Mouse (Mus musculus) stomach, embryonic 14.5 days (tissue): ENCODE measurements at regions not wholly inside any gene's neighbourhood (a gene's known extent, or its start where the extent isn't known, plus 50 kb on each side); places are given as distances from the start of the nearest gene placed in this dataset.

ENCODE experiments used
- ATAC-seq: fragments of 200-750 bp; cut with Nextera tagmentation; 2 replicates; pipeline ENCODE4 v1.8.0; 2017; ENCODE audit warnings: low read depth, moderate TSS enrichment; ENCODE audit not compliant: insufficient number of reproducible peaks, insufficient read depth, low FRiP score
- H3K27ac ChIP-seq: fragments of 300-500 bp; sonication (generic); 2 replicates; pipeline ENCODE4 v1.5.1; 2014; ENCODE audit warnings: mild to moderate bottlenecking, low read length, moderate library complexity, mixed read lengths
- H3K27me3 ChIP-seq: fragments of 300-500 bp; sonication (generic); 2 replicates; pipeline ENCODE4 v1.6.1; 2014; ENCODE audit warnings: low read length, control low read depth, mixed read lengths; ENCODE audit not compliant: control insufficient read depth, insufficient read depth
- H3K36me3 ChIP-seq: fragments of 300-500 bp; sonication (generic); 2 replicates; pipeline ENCODE4 v1.6.1; 2014; ENCODE audit warnings: mild to moderate bottlenecking, control low read depth, low read length, moderate library complexity, mixed read lengths; ENCODE audit not compliant: control insufficient read depth, insufficient read depth
- H3K4me1 ChIP-seq: fragments of 300-500 bp; sonication (generic); 2 replicates; pipeline ENCODE4 v1.6.1; 2014; ENCODE audit warnings: low read length, control low read depth, mixed read lengths; ENCODE audit not compliant: control insufficient read depth, insufficient read depth
- H3K4me2 ChIP-seq: fragments of 300-500 bp; sonication (generic); replicated peaks from 2 replicates; pipeline ENCODE4 v1.6.1; 2014; ENCODE audit warnings: low read depth, low read length, control low read depth
- H3K4me3 ChIP-seq: fragments of 300-500 bp; sonication (generic); 2 replicates; pipeline ENCODE4 v1.5.1; 2014; ENCODE audit warnings: low read depth, low read length, control low read depth
- H3K9ac ChIP-seq: fragments of 300-500 bp; sonication (generic); replicated peaks from 2 replicates; pipeline ENCODE4 v1.6.1; 2014; ENCODE audit warnings: low read depth, mild to moderate bottlenecking, control low read depth, low read length, moderate library complexity, mixed read lengths
- H3K9me3 ChIP-seq: fragments of 300-500 bp; sonication (generic); 2 replicates; pipeline ENCODE4 v1.6.1; 2016; ENCODE audit warnings: low read depth, low read length, control low read depth; ENCODE audit not compliant: control insufficient read depth
- WGBS: fragments of 180-500 bp; shearing (Covaris S2); extraction: QIAGEN DNeasy Blood & Tissue Kit; methylation state at CpG from one replicate; pipeline ENCODE4 v1.1.7; 2014; 5-methylcytosine and 5-hydroxymethylcytosine counted together

DNA sequence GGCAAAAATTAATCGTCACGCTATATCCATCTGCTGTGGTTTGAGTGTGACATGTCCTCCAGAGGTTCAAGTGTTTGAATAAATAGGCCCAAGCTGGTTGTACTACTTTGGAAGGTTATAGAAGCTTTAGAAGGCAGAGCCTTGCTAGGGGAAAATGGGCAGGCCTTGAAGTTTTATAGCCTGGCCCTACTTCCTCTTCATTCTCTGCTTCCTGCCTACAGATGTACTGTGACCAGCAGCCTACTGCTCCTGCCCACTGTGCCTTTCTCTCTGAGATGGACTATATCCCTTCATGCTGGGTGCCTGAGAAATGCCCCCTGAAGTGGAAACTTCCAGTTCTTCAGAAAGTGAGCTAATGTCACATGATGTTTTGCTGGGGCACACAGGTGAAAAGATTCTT lies 133.3 kb upstream of the Nrp1 start:
- Histone ChIP-seq H3K27me3 (no peaks in the 10 kb centered on the region), H3K9me3 (no peaks in the 10 kb centered on the region), H3K9ac (no peak overlapping the region), H3K36me3 (no peaks in the 10 kb centered on the region), H3K27ac (no peak overlapping the region), H3K4me3 (no peak overlapping the region), H3K4me2 (no peak overlapping the region), H3K4me1 (peaks cover 6% of the 10 kb centered on the region; the same call in 1 of the 2 replicates)
- ATAC-seq: no peak
- WGBS: 91% methylated on average over 2 of the region's 2 CpGs

DNA sequence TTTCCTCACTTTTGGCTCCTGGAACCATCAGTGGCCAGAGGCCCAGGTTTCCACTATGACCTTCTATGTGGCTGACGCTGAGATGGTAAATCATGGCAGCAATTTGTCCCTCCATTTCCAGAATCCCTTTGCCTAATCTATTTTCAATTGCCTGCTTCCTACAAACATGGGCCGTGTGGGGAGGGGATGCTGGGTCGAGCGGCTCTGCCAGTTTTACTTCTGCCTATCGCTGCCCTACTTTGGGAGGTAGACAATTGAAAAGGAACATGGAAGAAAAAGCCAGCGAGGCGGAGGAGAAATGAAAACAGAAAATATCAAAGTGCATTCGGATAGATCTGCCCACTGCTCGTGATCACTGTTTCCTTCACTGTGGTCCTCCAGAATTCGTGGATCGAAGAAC lies 123.3 kb upstream of the Nrp1 start:
- Histone ChIP-seq H3K4me1 (peaks cover 6% of the 10 kb centered on the region; the same call in 1 of the 2 replicates), H3K27ac (no peak overlapping the region), H3K9me3 (no peaks in the 10 kb centered on the region), H3K27me3 (no peaks in the 10 kb centered on the region), H3K9ac (no peak overlapping the region), H3K4me2 (no peak overlapping the region), H3K36me3 (no peaks in the 10 kb centered on the region), H3K4me3 (no peak overlapping the region)
- WGBS: 70% methylated on average over 11 of the region's 11 CpGs
- no peak for ATAC-seq

DNA sequence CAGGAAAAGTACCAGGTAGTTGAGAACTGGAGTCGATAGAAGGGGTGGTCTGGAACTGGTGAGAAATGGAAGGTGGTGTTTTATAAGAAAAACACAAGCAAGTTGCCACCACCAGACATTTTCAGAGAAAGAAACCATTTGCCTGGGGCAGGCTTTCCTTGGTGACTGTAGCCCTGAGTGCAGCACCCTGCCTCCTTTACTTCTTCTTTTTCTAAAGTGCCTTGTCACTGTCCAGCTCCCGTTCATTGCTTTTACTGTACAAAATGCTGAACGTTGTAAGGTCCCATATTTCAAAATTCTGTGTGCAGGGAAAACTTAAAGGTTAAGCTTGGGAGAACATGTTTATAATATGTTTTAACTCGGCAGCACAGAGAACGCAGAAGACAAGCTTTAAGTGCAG lies 122.9 kb upstream of the Nrp1 start:
- no peaks in the 10 kb centered on the region for H3K9me3 ChIP-seq
- H3K27ac ChIP-seq: no peak overlapping the region
- no peaks in the 10 kb centered on the region for H3K27me3 ChIP-seq
- whole genome bisulfite sequencing: 36% methylated on average over 5 of the region's 5 CpGs
- H3K4me2 ChIP-seq: no peak overlapping the region
- H3K4me3 ChIP-seq: no peak overlapping the region
- peaks cover 6% of the 10 kb centered on the region; the same call in 1 of the 2 replicates for H3K4me1 ChIP-seq
- no peak overlapping the region for H3K9ac ChIP-seq
- no peak for ATAC-seq
- no peaks in the 10 kb centered on the region for H3K36me3 ChIP-seq

DNA sequence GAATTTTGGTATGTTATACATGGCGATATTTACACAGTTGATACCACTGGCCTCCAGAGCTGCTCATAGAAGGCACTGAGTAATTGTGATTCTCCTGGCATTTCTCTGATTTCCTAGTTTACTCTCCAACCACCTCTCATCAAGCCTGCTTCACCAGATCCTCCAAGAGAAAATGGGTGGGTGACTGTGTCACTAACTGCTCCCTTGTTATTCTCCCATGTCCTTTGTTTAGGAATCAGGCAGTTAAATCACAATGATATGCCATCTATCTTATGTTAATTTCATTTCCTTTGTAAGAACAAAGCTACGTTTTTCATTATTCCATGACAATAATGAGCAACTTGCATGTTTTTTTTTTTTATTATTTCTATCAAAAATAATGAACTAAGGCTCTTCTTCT lies 122.3 kb upstream of the Nrp1 start:
- WGBS: 79% methylated on average over 2 of the region's 2 CpGs
- Histone ChIP-seq H3K36me3 (no peaks in the 10 kb centered on the region), H3K27me3 (no peaks in the 10 kb centered on the region), H3K4me3 (no peak overlapping the region), H3K9me3 (no peaks in the 10 kb centered on the region), H3K27ac (no peak overlapping the region), H3K9ac (no peak overlapping the region), H3K4me2 (no peak overlapping the region), H3K4me1 (peaks cover 6% of the 10 kb centered on the region; the same call in 1 of the 2 replicates)
- ATAC-seq: no peak

DNA sequence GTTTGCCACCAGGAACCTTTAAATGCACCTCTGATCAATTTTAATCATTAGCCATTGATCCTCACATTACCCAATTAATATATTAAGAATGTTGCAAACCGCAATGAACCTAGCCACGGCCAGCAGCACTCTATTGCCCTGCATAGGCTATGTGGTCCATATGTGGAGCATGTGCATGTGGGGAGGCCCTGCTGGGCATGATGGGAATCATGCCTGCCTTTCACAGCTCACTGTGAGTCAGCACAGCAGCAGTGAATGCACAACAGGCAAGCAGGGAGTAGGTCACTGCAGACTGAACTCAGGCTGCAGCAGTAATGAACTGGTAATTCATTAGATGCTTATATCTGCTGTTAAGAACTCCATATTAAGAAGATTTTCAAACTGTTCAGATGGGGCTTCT lies 119.5 kb upstream of the Nrp1 start:
- Histone ChIP-seq H3K4me2 (no peak overlapping the region), H3K4me3 (no peak overlapping the region), H3K27me3 (no peaks in the 10 kb centered on the region), H3K27ac (no peak overlapping the region), H3K9ac (no peak overlapping the region), H3K36me3 (no peaks in the 10 kb centered on the region), H3K4me1 (peaks cover 4% of the 10 kb centered on the region; the same call in 1 of the 2 replicates), H3K9me3 (no peaks in the 10 kb centered on the region)
- 96% methylated on average over 2 of the region's 2 CpGs for WGBS
- no peak for ATAC-seq

DNA sequence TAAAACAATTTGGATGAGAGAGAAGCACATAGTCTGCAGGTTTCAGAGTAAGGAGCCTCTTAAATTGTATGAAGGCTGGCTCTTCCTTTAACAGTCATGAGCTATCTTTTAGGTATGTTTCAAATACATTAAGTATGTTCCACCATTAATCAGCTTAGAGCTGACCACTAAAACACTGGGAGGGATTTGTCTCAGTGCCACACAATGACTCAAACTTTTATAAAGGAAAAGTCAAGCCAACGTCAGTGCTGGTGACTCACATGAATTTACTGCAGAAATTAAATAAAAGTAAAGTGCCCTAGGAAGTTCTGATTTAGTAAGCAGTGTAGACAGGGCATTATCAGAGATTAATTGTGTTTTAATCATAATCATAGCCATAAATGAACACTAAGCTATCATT lies 118.6 kb upstream of the Nrp1 start:
- Histone ChIP-seq H3K4me1 (peaks cover 4% of the 10 kb centered on the region; the same call in 1 of the 2 replicates), H3K27me3 (no peaks in the 10 kb centered on the region), H3K4me3 (no peak overlapping the region), H3K4me2 (no peak overlapping the region), H3K27ac (no peak overlapping the region), H3K9ac (no peak overlapping the region), H3K36me3 (no peaks in the 10 kb centered on the region), H3K9me3 (no peaks in the 10 kb centered on the region)
- ATAC-seq: no peak
- 30% methylated on average over 1 of the region's 1 CpGs for WGBS

DNA sequence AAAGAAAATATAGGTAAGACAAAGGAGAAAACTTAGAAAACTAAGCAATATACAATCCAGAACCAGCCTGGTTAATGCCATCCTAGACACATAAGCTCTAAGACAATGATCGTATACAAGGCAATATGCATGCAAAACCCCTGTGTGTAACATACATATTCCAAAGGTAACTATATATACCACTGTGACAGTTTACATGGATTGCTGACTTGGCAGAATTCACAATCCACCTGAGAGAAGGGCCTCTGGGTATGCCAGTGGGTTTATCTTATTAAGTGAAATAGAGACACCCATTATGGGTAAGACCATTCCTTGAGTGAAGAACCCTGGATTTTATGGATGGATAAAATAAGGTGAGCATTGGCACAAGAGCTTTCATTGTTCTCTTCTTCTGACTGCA lies 117.2 kb upstream of the Nrp1 start:
- ATAC-seq: no peak
- 98% methylated on average over 1 of the region's 1 CpGs for WGBS
- no peak overlapping the region for H3K4me3 ChIP-seq

DNA sequence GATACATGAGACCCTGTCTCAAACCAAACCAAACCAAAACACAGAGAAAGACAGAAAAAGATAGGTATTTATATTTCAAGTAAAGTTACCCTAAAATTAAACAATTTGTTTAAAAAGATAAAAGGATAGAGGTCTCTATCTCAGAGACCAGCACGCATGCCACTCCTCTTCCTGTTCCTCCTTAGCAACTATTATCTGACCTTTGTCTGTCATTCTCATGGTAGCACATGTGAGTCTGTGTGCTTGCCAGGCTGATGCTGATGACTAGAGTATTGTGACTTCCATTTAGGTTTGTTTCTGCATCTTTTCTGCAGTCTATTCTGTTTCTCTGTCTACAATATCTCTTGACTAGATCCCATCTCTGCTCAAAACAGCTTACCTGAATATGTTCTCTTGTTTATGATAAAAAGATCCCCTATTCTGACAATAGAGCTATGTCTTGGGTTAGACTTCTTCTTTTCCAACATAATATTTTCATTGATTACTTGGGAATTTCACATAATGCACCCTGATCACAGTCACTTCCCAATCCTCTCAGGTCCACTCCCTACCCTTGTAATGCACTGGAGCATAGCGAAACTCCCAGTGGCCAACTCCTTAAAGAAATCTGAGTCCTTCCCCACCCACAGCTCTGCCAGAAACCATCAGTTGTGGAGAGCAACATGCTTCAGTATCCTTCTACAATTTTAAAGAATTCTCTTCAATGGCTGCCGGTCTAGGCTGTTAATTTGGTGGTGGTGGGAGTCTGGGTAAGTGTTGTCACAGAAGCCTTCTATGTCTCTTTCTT lies 115.7 kb upstream of the Nrp1 start:
- H3K4me1 ChIP-seq: no peaks in the 10 kb centered on the region
- no peak for ATAC-seq
- no peak overlapping the region for H3K27ac ChIP-seq
- H3K9ac ChIP-seq: no peak overlapping the region
- WGBS: 90% methylated on average over 3 of the region's 3 CpGs
- no peak overlapping the region for H3K4me3 ChIP-seq
- H3K27me3 ChIP-seq: no peaks in the 10 kb centered on the region
- no peaks in the 10 kb centered on the region for H3K9me3 ChIP-seq
- H3K36me3 ChIP-seq: no peaks in the 10 kb centered on the region
- no peak overlapping the region for H3K4me2 ChIP-seq

More for the DNA sequence above, 117.2 kb upstream of the Nrp1 start:
- H3K4me2 ChIP-seq: no peak overlapping the region
- H3K27ac ChIP-seq: no peak overlapping the region
- H3K9ac ChIP-seq: no peak overlapping the region
- H3K9me3 ChIP-seq: no peaks in the 10 kb centered on the region
- H3K4me1 ChIP-seq: no peaks in the 10 kb centered on the region
- no peaks in the 10 kb centered on the region for H3K27me3 ChIP-seq
- H3K36me3 ChIP-seq: no peaks in the 10 kb centered on the region

DNA sequence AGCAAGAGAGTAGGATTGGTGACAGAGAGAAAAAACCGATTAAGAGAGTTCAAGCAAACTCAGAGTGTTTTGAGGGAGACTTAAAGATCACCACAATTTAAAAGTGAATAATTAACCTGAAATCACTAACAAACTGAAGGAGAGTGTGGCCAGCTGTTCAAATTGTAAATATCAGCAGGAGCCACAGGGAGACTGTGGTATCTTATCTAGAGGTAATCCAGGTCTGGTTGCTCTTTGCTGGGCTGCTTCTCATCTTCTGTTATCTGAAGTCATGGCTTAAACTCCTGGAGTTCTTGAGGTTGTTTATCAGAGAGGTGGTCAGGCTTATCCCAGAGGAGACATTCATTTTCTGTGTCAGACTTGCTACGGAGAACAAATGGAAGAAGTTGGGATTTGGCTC lies 106.7 kb upstream of the Nrp1 start:
- Histone ChIP-seq H3K9me3 (no peaks in the 10 kb centered on the region), H3K9ac (no peak overlapping the region), H3K36me3 (no peaks in the 10 kb centered on the region), H3K4me3 (no peak overlapping the region), H3K27ac (no peak overlapping the region), H3K27me3 (no peaks in the 10 kb centered on the region), H3K4me2 (no peak overlapping the region), H3K4me1 (peaks cover 2% of the 10 kb centered on the region; the same call in 1 of the 2 replicates)
- ATAC-seq: no peak
- WGBS: 16% methylated on average over 2 of the region's 2 CpGs
